Mouse (Mus musculus) telencephalon, adult 2 months (tissue): ENCODE results near the gene Plscr3.
A peak's percentile ranks its signal among the peaks of the same experiment; 100 is the strongest.

Experiments
- DNase-seq: peaks from one replicate; pipeline ENCODE4 v3.0.0-alpha.2; 2011; ENCODE audit warnings: low read depth, low spot score

Plscr3 gene

GRCm38 (mm10) chr11:69891482-69891881, 45.3 kb downstream of the Plscr3 start:
- no peak for DNase-seq

GRCm38 (mm10) chr11:69894671-69895070, 48.5 kb downstream of the Plscr3 start:
- DNase-seq, result no peak

GRCm38 (mm10) chr11:69895291-69895690, 49.1 kb downstream of the Plscr3 start, which contains the start of gene Acap1:
TSS of gene Acap1 (minus strand) at chr11:69895539.
- no peak for DNase-seq

- DNase-seq, result no peak
Measured at GRCm38 (mm10) chr11:69899870-69900269, 53.7 kb downstream of the Plscr3 start.

GRCm38 (mm10) chr11:69900471-69901405, 54.6 kb downstream of the Plscr3 start, which contains the start of the genes 2810408A11Rik and Neurl4:
TSS of gene 2810408A11Rik (minus strand) at chr11:69900987.
TSS of gene Neurl4 (plus strand) at chr11:69901072.
- peak; percentile 90 for DNase-seq

- peak; percentile 99 for DNase-seq
Measured at GRCm38 (mm10) chr11:69901406-69901846, 55.2 kb downstream of the Plscr3 start.
